Mouse (Mus musculus) heart, embryonic 16.5 days (tissue): ENCODE data around the gene Actr3. TPM values are rescaled to one million over a fixed set of nuclear protein-coding genes. Genes with fewer than 3 reads are reported as not detected.
"Not testable (repeated sequence)": the region's sequence is repeated elsewhere in the genome, so short reads cannot be mapped to it uniquely, and the experiment has no call there.

ENCODE experiments used
- ATAC-seq: fragments of 200-750 bp; cut with Nextera tagmentation; replicated peaks from 2 replicates; pipeline ENCODE4 v1.8.0; 2017; ENCODE audit warnings: moderate number of reproducible peaks; ENCODE audit not compliant: insufficient read depth, low FRiP score; ENCODE audit errors: extremely low read depth
- H3K27ac ChIP-seq: fragments of 300-500 bp; sonication (generic); 2 replicates; pipeline ENCODE4 v1.5.1; 2014; ENCODE audit warnings: mild to moderate bottlenecking, low read length, control low read depth, moderate library complexity
- H3K27me3 ChIP-seq: fragments of 300-500 bp; sonication (generic); 2 replicates; pipeline ENCODE4 v1.6.1; 2014; ENCODE audit warnings: low read length, mixed read lengths; ENCODE audit not compliant: control insufficient read depth, insufficient read depth
- H3K36me3 ChIP-seq: fragments of 300-500 bp; sonication (generic); 2 replicates; pipeline ENCODE4 v1.6.1; 2014; ENCODE audit not compliant: control insufficient read depth, insufficient read depth
- H3K4me1 ChIP-seq: fragments of 300-500 bp; sonication (generic); 2 replicates; pipeline ENCODE4 v1.6.1; 2014; ENCODE audit warnings: low read length, mixed read lengths; ENCODE audit not compliant: control insufficient read depth, insufficient read depth
- H3K4me2 ChIP-seq: fragments of 300-500 bp; sonication (generic); 2 replicates; pipeline ENCODE4 v1.6.1; 2014; ENCODE audit warnings: low read depth, mild to moderate bottlenecking, control low read depth, low read length
- H3K4me3 ChIP-seq: fragments of 300-500 bp; sonication (generic); 2 replicates; pipeline ENCODE4 v1.5.1; 2014; ENCODE audit warnings: mild to moderate bottlenecking, control low read depth, low read length
- H3K9ac ChIP-seq: fragments of 300-500 bp; sonication (generic); 2 replicates; pipeline ENCODE4 v1.6.1; 2014; ENCODE audit warnings: low read length, control low read depth
- H3K9me3 ChIP-seq: fragments of 300-500 bp; sonication (generic); replicated peaks from 2 replicates; pipeline ENCODE4 v1.6.1; 2016; ENCODE audit warnings: low read length; ENCODE audit not compliant: control insufficient read depth
- WGBS: fragments of 180-500 bp; shearing (Covaris S2); extraction: QIAGEN DNeasy Blood & Tissue Kit; methylation state at CpG from one replicate; pipeline ENCODE4 v1.1.7; 2014; 5-methylcytosine and 5-hydroxymethylcytosine counted together
- polyA plus RNA-seq: library from polyadenylated mRNA; unstranded; fragments of >200 nt; fragmentation: Nextera tagmentation; extraction: Ambion mirVana; gene quantifications from 2 replicates; pipeline ENCODE4 v1.2.1, GENCODE M21; 2015

Gene Actr3
- polyA plus RNA-seq, 1 experiment from 2014 or later, result 348 TPM

DNA sequence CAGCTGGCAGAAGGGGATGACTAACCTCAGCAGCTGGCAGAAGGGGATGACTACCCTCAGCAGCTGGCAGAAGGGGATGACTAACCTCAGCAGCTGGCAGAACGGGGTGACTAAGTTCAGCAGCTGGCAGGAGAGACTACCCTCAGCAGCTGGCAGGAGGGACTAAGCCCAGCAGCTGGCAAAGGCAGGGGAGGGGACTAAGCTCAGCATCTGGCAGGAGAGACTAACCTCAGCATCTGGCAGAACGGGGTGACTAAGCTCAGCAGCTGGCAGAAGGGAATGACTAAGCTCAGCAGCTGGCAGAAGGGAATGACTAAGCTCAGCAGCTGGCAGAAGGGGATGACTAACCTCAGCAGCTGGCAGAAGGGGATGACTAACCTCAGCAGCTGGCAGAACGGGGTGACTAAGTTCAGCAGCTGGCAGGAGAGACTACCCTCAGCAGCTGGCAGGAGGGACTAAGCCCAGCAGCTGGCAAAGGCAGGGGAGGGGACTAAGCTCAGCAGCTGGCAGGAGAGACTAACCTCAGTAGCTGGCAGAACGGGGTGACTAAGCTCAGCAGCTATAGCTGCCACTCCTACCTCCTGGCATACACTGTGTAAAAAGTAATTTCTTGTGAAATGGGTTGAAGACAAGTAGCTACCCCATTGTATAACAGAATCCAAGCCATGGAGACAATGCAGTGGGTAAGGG is 45.3 kb downstream of the Actr3 start:
- H3K4me1 ChIP-seq, H3K27ac ChIP-seq, H3K9ac ChIP-seq, H3K4me2 ChIP-seq, H3K9me3 ChIP-seq, H3K27me3 ChIP-seq, ATAC-seq, H3K4me3 ChIP-seq: not testable (repeated sequence)
- H3K36me3 ChIP-seq, result peaks cover 20% of the 10 kb centered on the region
- whole genome bisulfite sequencing, result 74% methylated on average over 4 of the region's 4 CpGs

GRCm38 (mm10) chr1:125389634-125390033 is 45.9 kb downstream of the Actr3 start:
- H3K27ac ChIP-seq, H3K4me1 ChIP-seq, H3K27me3 ChIP-seq, H3K9me3 ChIP-seq, H3K9ac ChIP-seq, H3K4me2 ChIP-seq, ATAC-seq, H3K4me3 ChIP-seq: not testable (repeated sequence)
- H3K36me3 ChIP-seq, result peaks cover 15% of the 10 kb centered on the region
- 67% methylated on average over 1 of the region's 1 CpGs for WGBS

GRCm38 (mm10) chr1:125388370-125388769 is 47.2 kb downstream of the Actr3 start:
- H3K4me3 ChIP-seq, result no peak overlapping the region
- H3K4me1 ChIP-seq, result no peaks in the 10 kb centered on the region
- H3K9ac ChIP-seq, result no peak overlapping the region
- peaks cover 11% of the 10 kb centered on the region for H3K36me3 ChIP-seq
- WGBS, result 44% methylated on average over 3 of the region's 3 CpGs
- no peak for ATAC-seq
- H3K27me3 ChIP-seq, result no peaks in the 10 kb centered on the region
- H3K9me3 ChIP-seq, result no peaks in the 10 kb centered on the region
- H3K4me2 ChIP-seq, result no peak overlapping the region
- H3K27ac ChIP-seq, result no peak overlapping the region

DNA sequence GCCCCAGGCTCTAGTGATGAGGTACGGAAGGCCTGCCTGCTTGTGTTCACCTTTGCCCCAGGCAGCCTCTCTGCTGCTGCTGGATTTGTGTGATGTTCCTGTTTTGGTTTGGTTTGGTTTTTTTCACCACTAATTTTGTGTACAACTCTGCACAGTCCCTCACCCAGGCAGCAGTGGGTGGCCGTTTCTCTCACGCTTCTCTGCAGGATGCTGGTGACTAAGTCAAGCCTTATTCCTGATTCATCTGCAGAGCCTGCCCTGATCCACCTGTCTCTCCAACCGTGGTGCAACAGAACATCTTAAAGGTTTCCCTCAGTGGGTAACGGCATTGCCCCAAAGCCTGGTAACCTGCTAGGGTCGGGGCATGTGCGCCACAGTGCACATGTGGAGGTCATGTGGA is 49.3 kb downstream of the Actr3 start:
- no peak for ATAC-seq
- H3K4me2 ChIP-seq, result no peak overlapping the region
- no peaks in the 10 kb centered on the region for H3K27me3 ChIP-seq
- 0 out of 2 replicates have a peak, but pooled peaks cover 2% of the 10 kb centered on the region for H3K36me3 ChIP-seq
- no peaks in the 10 kb centered on the region for H3K9me3 ChIP-seq
- no peaks in the 10 kb centered on the region for H3K4me1 ChIP-seq
- H3K27ac ChIP-seq, result no peak overlapping the region
- 77% methylated on average over 7 of the region's 7 CpGs for WGBS
- no peak overlapping the region for H3K9ac ChIP-seq
- H3K4me3 ChIP-seq, result no peak overlapping the region

DNA sequence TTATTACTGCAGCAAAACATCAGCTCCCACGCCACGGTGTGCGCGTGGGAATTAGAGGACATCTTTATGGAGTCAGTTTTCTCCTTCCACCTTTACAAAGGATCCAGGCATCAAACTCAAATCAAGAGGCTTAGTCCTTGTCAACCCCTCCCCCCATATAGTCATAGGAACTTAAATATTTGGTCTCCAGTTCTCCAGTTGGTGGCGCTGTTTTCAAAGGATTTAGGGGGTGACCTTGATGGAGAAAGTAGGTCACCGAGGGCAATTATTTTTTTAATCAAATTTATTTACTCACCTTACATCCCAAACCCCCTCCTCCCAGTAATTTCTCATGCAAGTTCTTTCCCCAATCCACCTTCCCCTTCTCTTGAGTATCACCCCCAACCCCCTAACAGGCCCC is 52.9 kb downstream of the Actr3 start:
- H3K4me2 ChIP-seq, result no peak overlapping the region
- H3K9me3 ChIP-seq, result no peaks in the 10 kb centered on the region
- H3K9ac ChIP-seq, result no peak overlapping the region
- no peak for ATAC-seq
- H3K4me1 ChIP-seq, result no peaks in the 10 kb centered on the region
- H3K4me3 ChIP-seq, result no peak overlapping the region
- WGBS, result 59% methylated on average over 6 of the region's 6 CpGs
- no peak overlapping the region for H3K27ac ChIP-seq
- no peaks in the 10 kb centered on the region for H3K27me3 ChIP-seq
- no peaks in the 10 kb centered on the region for H3K36me3 ChIP-seq

DNA sequence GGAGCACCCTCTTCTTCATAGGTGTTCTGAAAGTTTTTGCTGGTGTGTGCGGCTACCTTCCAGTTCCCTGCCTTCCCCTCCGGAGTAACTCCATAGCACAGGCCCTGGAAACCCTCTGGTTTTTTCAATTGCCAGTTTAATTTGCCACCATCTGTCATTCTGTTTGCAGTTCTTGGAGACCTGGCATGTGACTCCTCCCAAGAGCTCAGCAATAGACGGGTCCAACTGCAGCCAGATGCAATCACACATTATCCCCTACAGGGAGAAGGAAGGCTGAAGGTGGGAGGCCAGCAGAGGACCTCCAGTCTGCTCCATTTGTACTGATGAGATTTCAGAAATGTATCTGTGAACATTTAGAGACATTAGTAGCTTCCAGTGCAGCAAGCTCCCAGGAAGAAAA is 56.6 kb downstream of the Actr3 start:
- no peaks in the 10 kb centered on the region for H3K27me3 ChIP-seq
- ATAC-seq, result no peak
- H3K9ac ChIP-seq, result no peak overlapping the region
- 59% methylated on average over 3 of the region's 3 CpGs for WGBS
- H3K4me3 ChIP-seq, result no peak overlapping the region
- H3K4me1 ChIP-seq, result no peaks in the 10 kb centered on the region
- H3K27ac ChIP-seq, result no peak overlapping the region
- H3K9me3 ChIP-seq, result no peaks in the 10 kb centered on the region
- H3K36me3 ChIP-seq, result no peaks in the 10 kb centered on the region
- no peak overlapping the region for H3K4me2 ChIP-seq

GRCm38 (mm10) chr1:125372855-125373254 is 62.7 kb downstream of the Actr3 start:
- 67% methylated on average over 5 of the region's 5 CpGs for WGBS
- H3K27ac ChIP-seq, result no peak overlapping the region
- H3K9ac ChIP-seq, result no peak overlapping the region
- no peak for ATAC-seq
- no peaks in the 10 kb centered on the region for H3K27me3 ChIP-seq
- H3K4me2 ChIP-seq, result no peak overlapping the region
- H3K4me3 ChIP-seq, result no peak overlapping the region
- H3K9me3 ChIP-seq, result no peaks in the 10 kb centered on the region
- H3K36me3 ChIP-seq, result no peaks in the 10 kb centered on the region
- H3K4me1 ChIP-seq, result no peaks in the 10 kb centered on the region

GRCm38 (mm10) chr1:125370779-125371178 is 64.7 kb downstream of the Actr3 start:
- Histone ChIP-seq H3K4me2 (no peak overlapping the region), H3K9ac (0 out of 2 replicates have a peak overlapping the region, but pooled peaks have one; percentile 16), H3K4me1 (no peaks in the 10 kb centered on the region), H3K9me3 (no peaks in the 10 kb centered on the region), H3K27me3 (no peaks in the 10 kb centered on the region), H3K36me3 (no peaks in the 10 kb centered on the region), H3K27ac (no peak overlapping the region), H3K4me3 (no peak overlapping the region)
- WGBS, result 27% methylated on average over 6 of the region's 6 CpGs
- ATAC-seq, result no peak; the same call in 1 of the 2 replicates

- Histone ChIP-seq H3K36me3 (no peaks in the 10 kb centered on the region), H3K27me3 (no peaks in the 10 kb centered on the region), H3K4me3 (no peak overlapping the region), H3K4me1 (no peaks in the 10 kb centered on the region), H3K9ac (no peak overlapping the region), H3K9me3 (no peaks in the 10 kb centered on the region), H3K4me2 (no peak overlapping the region), H3K27ac (no peak overlapping the region)
- ATAC-seq, result no peak
- WGBS, result 84% methylated on average over 4 of the region's 4 CpGs
Observed at GRCm38 (mm10) chr1:125365576-125365975, 70.0 kb downstream of the Actr3 start.
